Comparison of ENCODE assay signal across 8 mouse cellular contexts in genomic region chr12:69241771-69242431, GRCm38 (mm10). TPM values are rescaled to one million over a fixed set of nuclear protein-coding genes. Genes with fewer than 3 reads are reported as not detected.
DNase-seq lines count a peak whose midpoint lies in the region; ATAC-seq lines count a peak whose summit lies in the region.

No protein-coding gene starts in this region.

- no peaks in the 10 kb centered on the region for H3K27me3 ChIP-seq in hindbrain, embryonic 13.5 days

- H3K27ac ChIP-seq in hindbrain, embryonic 13.5 days: peak overlapping the region; percentile 85

- H3K9me3 ChIP-seq in hindbrain, embryonic 13.5 days: no peaks in the 10 kb centered on the region

- peak; percentile 94 for ATAC-seq in hindbrain, embryonic 13.5 days (ENCODE audit: low FRiP score)

- peak overlapping the region; percentile 68 for H3K4me3 ChIP-seq in hindbrain, embryonic 13.5 days

- DNase-seq in Muller cell, postnatal 12 days (ENCODE audit: inconsistent ontology term): peak; percentile 76
- peak; percentile 84 to 88 for DNase-seq in cerebellum, postnatal 14 days
- peak; percentile 37 to 71 for DNase-seq in frontal cortex, postnatal 14 days (ENCODE audit: low spot score in 2 of 2)
- peak; percentile 72 to 73 for DNase-seq in layer of hippocampus, postnatal 36 days
- peak; percentile 69 for DNase-seq in lung, postnatal 36 days
- peak; percentile 87 for DNase-seq in retina, postnatal 1 day
- peak; percentile 69 for DNase-seq in thymus, postnatal 4 days

- peaks cover 12% of the 10 kb centered on the region for H3K4me1 ChIP-seq in hindbrain, embryonic 13.5 days (replicated peaks)

- WGBS in hindbrain, embryonic 13.5 days: under 1% methylated on average over 64 of the region's 64 CpGs

- H3K36me3 ChIP-seq in hindbrain, embryonic 13.5 days: no peaks in the 10 kb centered on the region

- H3K4me2 ChIP-seq in hindbrain, embryonic 13.5 days: peak overlapping the region; percentile 65

- peak overlapping the region; percentile 86 for H3K9ac ChIP-seq in hindbrain, embryonic 13.5 days

RNA-seq across cellular contexts. Expression of gene Klhdc1, which starts 0.9 kb away (rescaled TPM):
- polyA plus RNA-seq in hindbrain, embryonic 13.5 days (2015; fragmentation: Nextera tagmentation; extraction: Ambion mirVana): 10.7 and 11.6 TPM in 2 replicates
- 10 to 100 TPM; 16.0 to 17.9 TPM for total RNA-seq in layer of hippocampus, postnatal 36 days (2021)

RNA-seq across cellular contexts. Expression of gene Pole2, which starts 13.9 kb away (rescaled TPM):
- 5.7 and 6.7 TPM in 2 replicates for polyA plus RNA-seq in hindbrain, embryonic 13.5 days (2015; fragmentation: Nextera tagmentation; extraction: Ambion mirVana)
- total RNA-seq in layer of hippocampus, postnatal 36 days (2021): under 1 TPM; 0.75 to 0.99 TPM

RNA-seq across cellular contexts. Expression of gene Gm49384, which starts 37.8 kb away (rescaled TPM):
- 16.2 and 17.3 TPM in 2 replicates for polyA plus RNA-seq in hindbrain, embryonic 13.5 days (2015; fragmentation: Nextera tagmentation; extraction: Ambion mirVana)
- 1 to 10 TPM; 2.3 to 2.9 TPM for total RNA-seq in layer of hippocampus, postnatal 36 days (2021)

RNA-seq across cellular contexts. Expression of gene Dnaaf2, which starts 43.7 kb away (rescaled TPM):
- polyA plus RNA-seq in hindbrain, embryonic 13.5 days (2015; fragmentation: Nextera tagmentation; extraction: Ambion mirVana): 7.8 and 8.9 TPM in 2 replicates
- total RNA-seq in layer of hippocampus, postnatal 36 days (2021): 1 to 10 TPM; 1.4 to 2.0 TPM

RNA-seq across cellular contexts. Expression of gene Gm49383, which starts 45.0 kb away (rescaled TPM):
- 16.8 and 18.8 TPM in 2 replicates for polyA plus RNA-seq in hindbrain, embryonic 13.5 days (2015; fragmentation: Nextera tagmentation; extraction: Ambion mirVana)
- 1 to 10 TPM; 5.7 to 5.9 TPM for total RNA-seq in layer of hippocampus, postnatal 36 days (2021)

Comparison
In these comparisons a context has a peak if more than half of its experiments do, and no peak if none do; other contexts are left out.
1. Peak in every context shown above with its lines: DNase-seq, ATAC-seq, H3K4me3 ChIP-seq and H3K27ac ChIP-seq.